Mouse (Mus musculus) telencephalon, adult 2 months (tissue): ENCODE results near the gene Megf11.

Experiments used
- DNase-seq: peaks from one replicate; pipeline ENCODE4 v3.0.0-alpha.2; 2011; ENCODE audit warnings: low read depth, low spot score

The Megf11 gene

DNA sequence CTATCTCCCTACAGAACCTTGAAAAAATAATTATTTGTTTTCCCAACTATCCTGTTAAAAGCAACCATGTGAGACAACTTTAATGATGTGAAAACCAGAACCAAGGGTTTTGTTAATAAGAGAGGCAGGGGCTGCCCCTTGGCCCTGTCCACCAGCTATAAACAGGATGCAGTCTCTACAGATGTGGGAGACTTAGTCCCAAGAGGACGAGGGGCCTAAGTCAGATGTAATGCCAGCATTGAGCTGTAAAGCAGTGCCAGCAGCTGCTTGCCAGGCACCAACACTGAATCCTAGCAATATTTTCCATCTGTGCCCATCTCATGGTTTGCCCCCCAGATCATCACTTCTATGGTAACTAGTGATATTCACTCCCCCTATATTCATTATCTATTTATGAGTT, 357.0 kb downstream of the Megf11 start:
- DNase-seq, result no peak

DNA sequence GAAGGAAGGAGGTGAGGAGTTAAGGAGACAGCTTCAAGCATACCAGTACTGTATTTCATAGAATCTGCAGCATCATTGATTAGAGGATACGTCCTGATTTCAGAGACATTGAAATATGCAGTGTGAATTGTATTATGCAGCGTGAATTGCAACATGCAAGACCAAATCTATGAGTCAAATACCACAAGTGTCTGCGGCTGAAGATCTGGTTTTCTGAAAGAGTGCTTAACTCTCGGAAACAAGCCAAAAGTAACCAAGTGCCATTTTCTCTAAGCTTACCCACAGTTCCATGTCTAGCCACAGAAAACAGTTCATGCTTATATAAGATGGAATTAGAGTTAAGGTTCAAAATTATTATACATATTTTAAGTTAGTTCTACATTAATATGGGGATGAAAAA, 362.3 kb downstream of the Megf11 start:
- DNase-seq, result no peak

DNA sequence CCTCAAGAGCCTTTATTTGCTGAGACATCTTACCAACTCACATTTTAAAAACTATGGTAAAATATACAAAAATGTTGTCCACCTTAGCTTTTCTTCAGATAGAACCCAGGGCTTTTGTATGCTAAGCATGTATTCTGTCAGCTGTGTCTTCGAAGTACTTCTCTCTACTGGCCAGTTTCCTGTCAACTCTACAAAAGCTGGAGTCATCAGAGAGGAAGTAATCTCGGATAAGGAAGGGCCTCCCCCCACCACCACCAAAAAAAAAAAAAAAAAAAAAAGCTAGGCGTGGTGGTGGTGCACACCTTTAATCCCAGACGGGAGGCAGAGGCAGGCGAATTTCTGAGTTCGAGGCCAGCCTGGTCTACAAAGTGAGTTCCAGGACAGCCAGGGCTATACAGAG, 363.9 kb downstream of the Megf11 start:
- no peak for DNase-seq

DNA sequence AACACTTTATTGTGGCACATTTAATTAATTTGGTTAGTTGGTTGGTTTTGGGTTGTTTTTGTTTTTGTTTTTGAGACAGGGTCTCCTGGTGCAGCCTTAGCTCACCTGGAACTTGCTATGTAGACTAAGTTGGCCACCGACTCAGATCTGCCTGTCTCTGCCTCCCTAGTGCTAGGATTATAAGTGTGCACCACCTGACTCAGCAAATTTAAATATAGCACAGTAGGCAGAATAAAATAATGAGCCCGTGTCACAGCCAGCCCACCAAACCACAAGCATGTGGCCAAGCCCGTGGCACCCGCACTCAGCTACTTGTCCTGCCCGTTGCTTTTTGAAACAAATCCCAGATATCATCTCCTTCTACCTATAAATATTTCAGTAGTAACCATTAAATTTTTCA, 367.1 kb downstream of the Megf11 start:
- DNase-seq, result no peak

DNA sequence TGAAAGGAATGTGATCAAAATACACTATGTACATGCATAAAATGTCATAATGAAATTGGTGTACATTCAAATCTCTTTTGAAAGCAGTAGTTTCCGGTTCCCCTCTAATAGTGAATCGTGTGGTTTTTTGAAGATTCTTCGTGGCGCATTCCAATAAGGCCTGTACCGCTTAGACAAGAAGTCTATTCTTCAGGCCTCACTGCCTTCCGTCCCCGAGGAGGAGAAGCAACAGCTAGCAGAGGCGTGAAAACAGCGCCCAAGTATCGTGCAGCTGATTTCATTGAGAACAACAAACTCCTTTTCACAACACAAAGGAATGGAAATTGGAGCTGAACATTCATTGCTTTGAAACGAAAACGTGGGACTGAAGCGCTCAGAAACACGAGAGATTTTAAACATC, 372.6 kb downstream of the Megf11 start:
- no peak for DNase-seq
